Mouse (Mus musculus) monocyte, adult 2 months (primary cell): ENCODE data around the gene Zdhhc7.
A peak's percentile ranks its signal among the peaks of the same experiment; 100 is the strongest.

Experiments
- DNase-seq, 2 experiments: peaks; one replicate each; pipeline ENCODE4 v3.0.0; 2022; ENCODE audit warnings: low spot score in 2 of 2, low read depth in 1 of 2

Zdhhc7 gene

DNA sequence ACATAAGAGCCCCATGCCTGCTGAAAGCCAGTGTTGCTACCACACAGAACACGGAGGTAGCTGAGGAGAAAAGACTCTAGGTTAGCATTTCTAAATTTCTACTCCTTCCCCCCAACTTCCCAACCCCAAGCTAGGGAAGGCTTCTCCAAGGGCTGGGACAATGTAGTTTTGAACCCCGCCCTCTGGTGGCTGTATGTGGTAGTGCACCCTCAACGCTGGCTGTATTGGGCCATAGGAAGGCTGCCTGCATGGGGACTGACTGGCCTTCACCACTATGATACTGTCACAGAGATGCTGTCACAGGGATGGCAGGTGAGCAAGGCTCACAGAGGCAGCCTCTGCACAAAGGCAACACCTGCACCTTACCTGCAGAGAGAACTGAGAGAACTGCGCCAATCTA lies 29.6 kb downstream of the Zdhhc7 start:
- DNase-seq: peak in 1 of 2 experiments; percentile 54

DNA sequence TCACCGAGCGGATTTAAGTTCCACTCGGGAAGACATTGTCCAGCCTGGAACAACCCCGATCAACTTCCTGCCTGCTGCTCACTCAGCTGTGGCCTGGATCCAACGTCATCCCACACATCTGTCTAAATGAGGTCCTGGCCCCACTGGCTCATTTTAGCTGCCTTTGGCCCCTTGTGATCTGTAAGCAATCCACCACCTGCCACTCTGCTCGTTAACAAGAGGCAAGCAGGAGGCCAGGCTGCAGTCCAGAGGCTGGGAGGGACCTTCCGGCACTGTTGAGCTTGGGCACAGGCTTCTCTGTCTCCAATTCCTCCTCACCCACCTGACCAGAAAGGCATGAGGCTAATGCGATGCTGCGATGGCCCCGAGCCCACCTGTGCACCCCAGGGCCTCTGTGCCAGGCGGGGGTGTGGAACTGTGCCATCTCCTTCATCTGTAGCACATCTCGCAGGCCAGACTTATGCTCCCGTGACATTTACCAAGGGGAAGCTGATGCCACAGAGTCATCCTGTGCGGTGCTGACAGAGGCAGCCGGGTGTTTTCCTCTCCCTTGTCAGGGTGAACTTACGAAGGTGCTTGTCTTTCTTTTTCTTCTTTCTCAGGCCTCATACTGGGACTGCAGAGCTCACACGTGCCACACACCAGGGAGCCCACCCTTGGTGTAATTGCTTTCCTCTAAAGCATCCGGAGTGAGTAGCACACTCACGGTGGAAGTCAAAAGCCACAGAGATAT lies 33.2 kb downstream of the Zdhhc7 start:
- DNase-seq: no peak

DNA sequence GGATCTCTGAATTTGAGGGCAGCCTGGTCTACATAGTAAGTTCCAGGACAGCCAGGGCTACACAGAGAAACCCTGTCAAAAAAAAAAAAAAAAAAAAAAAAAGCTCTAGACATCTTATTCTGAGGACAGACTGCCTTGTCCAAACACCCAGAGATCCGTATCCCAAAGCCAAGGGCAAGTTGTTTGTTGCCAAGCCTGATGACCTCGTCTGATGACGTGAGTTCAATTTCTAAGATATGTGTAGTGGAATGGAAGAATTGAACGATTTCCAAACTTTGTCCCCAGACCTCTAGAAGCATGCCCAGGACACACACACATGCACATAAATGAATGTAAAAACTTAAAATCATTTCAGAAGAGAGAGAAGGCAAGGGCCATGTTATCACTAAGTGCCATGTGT lies 35.1 kb downstream of the Zdhhc7 start:
- no peak for DNase-seq

DNA sequence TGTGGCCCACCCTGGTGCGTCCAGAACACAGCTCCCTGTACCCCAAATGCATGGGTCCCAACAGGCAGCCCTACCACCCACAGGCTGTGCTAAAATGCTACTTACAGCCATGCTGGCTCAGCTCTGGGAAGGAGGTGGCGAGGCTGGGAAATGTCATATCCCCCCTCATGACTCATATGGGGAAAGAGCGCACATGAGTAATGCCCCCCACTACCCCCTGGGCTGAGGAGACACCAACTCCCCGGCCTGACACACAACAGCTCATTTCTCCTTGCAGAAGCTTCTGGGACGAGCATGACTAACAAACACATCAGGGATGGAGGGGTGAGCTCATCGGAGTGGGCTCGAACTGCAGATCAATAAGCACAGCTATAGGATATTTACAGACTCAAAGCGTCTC lies 35.7 kb downstream of the Zdhhc7 start:
- DNase-seq: no peak

DNA sequence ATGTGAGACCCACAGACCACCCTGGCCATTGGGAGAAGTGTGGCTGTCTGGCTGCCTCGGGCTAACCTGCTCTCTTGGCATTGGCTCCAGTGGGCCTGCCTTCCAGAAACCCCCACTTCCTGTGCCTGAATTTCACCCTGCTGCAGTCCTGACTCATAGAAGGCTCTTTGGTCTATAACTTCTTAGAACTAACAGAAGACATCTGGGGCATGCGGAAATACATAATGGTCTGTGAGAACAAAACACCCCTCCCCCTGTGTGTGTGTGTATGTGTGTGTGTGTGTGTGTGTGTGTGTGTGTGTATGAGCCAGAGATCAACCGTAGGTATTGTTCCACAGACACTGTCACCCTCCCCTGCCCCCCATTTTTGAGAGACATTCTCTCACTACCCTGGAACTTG lies 38.0 kb downstream of the Zdhhc7 start:
- DNase-seq: no peak

DNA sequence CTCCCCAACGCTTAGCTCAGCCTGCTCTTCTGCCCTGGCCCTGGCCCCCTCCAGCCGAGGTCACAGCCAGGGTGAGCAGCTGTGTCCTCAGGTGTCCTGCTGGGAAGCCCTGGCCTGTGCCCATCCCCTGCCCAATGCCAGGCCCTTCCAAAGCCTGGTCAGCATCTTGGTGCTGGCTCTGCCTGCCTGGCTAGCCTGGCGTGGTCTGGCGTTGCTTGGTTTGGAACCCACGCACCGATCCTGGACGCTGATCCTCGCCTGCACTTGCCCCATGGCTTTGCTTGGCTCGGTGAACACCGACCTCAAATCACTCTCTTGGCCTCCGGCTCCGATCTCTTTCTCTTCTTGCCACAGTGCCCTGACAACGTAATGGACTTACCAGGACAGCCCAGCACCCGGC lies 38.5 kb downstream of the Zdhhc7 start:
- DNase-seq: no peak

DNA sequence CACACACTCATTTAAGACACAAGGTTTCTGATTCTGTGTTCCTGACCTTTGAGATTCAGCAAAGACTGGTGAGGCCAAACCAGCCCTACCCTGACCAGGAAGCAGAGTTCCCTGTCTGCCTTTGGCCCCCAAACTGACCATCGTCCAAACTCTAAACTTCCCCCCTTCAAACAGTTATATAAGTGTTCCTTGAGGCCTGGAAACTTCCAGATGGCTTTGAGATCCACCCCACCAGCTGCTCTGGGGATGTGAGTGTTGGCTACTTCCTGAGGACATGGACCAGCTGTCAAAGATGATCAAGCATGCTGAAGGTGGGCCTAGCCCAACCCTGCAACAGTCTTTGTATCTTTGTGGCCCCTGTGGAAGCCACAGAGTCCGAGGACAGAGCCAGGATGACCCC lies 44.2 kb downstream of the Zdhhc7 start:
- no peak for DNase-seq

DNA sequence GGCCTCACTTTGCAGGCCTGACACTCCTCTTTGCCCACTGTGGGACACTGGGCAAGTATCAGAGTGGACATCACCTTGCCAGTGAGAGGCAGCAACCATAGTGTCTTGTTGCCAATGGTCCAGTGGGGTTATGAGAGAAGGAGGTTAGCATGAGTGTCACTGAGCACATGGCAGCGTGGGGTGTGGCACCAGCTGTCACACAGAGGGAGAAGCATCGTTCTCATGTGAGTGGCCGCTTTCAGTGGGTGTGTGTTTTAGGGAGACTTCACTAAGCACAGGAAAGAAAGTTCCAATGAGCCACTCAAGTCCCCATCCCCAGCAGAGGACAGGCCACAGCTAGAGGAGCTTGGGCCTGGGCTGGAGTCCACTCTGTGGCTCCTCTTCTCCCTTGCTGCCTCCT lies 46.4 kb downstream of the Zdhhc7 start:
- DNase-seq: no peak

DNA sequence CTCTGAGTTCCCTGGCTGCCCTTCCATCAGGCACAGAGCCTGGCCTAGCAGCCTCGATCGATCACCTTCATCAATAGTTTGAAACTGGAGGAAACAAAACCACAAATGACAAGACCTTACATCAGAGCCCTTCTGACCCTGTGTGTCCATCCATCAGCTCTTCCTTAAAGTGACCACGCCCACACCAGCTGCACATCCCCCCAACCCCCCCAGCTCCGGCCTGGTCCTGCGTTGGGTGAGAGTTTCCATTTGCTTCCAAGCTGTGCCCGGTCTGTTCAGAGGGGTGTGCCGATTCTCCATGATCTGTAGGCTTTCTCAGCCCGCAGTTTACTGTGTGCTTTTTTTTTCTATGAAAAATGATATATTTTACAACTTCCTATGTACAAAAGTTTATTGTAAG lies 49.0 kb downstream of the Zdhhc7 start:
- DNase-seq: no peak

DNA sequence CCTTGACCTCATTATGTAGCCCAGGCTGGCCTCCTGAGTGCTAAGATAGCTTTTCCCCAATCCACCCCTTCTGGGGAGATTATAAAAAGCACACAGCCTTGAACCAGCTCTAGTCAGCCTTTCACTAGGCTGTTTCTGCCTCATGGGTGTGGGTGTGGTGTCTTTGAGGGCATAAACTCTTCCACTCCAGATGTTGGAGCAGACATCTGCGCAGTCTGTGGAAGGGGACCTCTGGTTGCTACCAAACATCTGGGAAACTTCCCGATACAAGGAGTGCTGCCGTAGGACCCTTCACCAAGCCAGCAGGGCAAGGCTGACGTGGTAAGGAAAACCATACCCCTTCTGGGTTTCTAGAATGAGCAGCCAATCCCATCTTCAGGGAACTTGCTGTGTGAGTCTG lies 49.4 kb downstream of the Zdhhc7 start:
- no peak for DNase-seq

DNA sequence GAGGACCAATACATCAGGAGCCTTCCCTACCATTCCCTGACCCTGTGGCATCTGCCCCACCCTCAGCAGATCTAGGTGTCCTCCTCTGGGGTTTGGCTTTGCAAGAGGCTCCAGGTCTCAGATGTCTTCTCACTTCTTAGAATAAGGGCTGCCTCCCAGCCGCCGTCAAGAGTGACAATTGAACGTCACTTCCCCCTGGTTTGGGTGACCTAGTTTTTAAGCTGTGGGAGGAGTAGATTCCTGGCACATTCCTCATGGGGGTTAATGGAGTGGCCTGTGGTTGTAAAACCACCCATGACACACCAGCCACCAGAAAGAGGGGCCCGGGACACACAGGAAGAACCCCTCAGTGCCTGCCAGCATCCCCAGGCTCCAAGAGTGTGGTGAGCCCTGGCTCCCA lies 50.3 kb downstream of the Zdhhc7 start:
- DNase-seq: peak in 1 of 2 experiments; percentile 18

DNA sequence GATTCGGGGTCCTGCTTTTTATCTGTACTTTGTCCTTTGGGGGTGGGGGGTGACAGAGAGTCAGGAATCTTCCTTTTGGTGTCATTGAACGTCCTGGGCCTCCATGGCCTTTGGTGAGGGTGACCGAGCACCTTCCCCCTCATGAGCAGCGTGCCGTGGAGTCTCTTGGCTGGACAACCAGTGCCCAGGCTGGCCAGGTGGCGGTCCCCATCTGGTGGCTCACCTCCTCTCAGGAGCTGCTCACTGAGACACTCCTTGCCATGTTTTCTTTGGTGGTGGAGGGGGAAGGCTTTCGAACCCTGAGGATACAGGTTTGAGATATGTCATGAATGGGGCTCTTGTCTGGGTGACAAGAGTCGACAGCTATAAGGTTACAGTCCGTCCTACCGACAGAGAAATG lies 50.9 kb downstream of the Zdhhc7 start:
- DNase-seq: no peak

DNA sequence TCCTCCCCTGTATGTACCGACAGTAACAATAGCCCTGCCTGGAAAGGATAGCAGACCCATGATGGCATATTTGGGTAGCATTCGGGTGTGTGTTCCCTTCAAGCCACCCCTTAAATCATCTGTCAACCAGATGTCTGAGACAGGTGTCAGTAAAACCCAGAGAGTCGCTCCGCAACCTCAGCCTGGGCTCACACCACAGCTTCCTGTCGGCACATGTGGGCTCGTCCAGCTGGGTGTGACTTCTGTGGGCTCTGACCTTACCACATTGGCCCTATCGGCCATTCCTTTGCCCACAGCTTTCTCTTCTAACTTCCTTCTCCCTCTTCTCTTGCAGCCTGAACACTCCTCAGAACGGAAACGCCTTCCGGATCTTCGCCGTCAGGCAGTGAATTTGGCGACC lies 51.3 kb downstream of the Zdhhc7 start:
- DNase-seq: peak in 1 of 2 experiments; percentile 29

DNA sequence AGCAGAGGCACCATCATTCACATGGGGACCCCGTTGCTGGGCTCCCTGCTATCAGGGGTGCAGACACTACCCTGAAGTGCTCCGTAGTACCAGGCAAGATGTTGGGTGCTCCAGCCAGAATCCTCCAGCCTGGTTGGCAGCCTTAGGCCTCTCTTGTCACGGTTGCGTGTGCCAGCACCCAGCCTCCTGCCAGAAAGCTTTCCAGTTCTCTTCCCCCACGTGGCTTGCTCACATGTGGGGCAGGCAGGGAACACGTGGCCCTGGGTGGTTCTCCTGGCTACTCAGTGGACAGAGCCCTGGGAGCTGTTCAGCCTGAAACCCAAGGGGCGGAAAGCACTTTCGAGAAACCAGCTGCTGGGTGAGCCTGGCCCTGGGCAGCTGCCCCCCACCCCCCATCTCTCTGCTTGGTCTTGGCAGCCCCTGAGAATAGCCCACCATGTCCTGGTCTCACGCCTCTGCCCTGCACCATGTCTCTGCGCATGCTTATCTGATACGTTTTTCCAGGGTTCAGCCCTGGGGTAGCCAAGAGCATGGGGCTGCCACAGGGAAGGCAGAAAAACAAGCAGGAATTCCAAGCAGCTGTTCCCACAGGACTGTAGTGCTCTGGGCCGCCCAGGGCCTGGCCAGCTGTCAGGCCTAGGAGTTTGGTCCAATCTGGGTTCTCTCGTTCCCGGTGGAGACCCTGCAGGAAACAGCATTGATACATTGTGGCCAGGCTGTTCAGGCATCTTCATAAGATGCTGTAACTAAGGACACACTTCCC lies 54.8 kb downstream of the Zdhhc7 start:
- no peak for DNase-seq

DNA sequence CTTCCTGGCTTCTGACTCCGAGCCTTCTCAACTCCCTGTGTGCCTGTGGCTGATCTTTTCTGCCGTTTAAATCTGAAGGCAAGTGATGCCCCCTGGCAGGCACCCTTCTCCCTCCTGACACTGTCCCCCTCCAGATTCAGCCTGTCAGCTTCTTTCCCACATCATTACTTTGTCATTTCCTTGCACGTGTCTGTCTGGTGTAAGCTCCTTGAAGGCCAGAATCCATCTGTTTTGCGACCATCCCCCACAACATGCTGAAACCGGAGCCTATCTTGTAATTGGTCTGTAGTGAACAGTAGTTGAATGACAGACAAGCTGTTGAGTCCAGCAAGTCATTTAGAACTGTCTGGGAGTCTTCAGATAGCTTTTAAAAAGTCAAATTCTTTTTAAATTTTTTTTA lies 55.8 kb downstream of the Zdhhc7 start:
- no peak for DNase-seq

DNA sequence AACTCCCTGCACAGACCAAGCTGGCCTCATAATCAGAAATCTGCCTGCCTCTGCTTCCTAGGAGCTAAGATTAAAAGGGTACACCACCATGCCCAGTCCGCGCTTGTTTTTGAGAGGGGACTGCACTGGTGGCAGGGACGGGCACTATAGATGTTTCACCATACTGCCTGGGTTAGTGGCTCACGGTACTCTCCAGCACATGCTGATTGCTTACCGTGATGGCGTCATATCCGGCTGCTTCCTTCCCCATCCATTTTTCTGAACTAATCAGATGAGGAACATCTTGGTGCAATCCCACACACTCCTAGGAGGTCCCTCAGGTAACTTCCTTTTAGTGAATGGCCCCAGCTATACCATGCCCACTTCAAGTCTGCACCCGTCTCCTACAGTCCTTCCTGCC lies 56.4 kb downstream of the Zdhhc7 start:
- DNase-seq: peak in 1 of 2 experiments; percentile 26

DNA sequence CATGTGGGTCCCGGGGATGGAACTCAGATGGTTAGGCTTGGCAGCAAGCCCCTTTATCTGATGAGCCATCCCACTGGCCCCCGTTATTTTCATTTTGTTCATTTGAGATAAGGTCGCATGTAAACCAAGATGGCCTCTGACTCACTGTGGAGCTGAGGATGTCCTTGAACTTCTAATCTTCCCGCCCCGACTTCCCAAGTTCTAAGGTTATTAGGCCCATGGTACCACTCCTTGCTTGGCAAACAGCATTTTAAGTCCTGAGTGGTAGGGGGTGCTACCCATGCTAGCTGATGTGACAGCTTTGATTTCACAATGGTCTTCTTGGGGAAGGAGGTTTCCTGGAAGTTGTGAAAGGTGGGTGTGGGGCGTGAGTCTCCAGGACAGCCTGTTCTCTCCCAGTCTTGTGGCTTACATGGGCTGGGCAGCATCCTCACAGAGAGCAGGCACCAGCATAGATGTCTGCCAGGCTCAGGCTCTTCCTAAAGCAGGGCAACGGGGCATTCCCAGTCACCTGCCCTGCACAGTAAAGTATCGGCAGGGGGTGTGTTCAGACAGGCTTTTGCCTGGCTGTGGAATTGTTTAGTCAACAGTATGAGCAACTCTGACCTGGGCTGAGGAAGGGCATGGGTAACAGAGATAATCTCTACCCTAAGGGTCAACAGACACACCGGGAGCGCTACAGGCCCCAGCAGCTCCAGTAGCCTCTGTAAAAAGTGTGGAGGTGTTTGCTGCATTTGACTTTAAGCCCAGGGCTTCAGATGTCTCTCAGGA lies 58.6 kb downstream of the Zdhhc7 start:
- DNase-seq: no peak

DNA sequence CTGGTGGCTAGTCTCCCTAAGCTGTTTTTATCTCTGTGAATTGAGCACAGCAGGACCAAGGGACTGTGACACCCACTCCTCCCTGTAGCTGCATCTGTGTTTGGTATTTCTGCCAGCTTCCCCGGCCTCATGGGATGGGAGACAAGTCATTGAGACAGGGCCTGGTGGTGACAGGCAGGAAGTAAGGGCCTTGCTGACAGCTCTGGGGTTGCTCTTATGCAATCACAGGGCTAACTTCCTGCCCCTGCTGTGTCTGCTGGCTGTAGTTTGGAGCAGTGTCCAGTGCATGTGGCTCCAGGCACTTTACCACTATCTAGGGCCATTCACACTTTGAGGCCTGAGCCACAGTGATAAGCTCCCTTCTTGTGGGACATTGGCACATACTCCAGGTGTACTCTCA lies 60.4 kb downstream of the Zdhhc7 start:
- DNase-seq: peak; percentile 29 to 47

DNA sequence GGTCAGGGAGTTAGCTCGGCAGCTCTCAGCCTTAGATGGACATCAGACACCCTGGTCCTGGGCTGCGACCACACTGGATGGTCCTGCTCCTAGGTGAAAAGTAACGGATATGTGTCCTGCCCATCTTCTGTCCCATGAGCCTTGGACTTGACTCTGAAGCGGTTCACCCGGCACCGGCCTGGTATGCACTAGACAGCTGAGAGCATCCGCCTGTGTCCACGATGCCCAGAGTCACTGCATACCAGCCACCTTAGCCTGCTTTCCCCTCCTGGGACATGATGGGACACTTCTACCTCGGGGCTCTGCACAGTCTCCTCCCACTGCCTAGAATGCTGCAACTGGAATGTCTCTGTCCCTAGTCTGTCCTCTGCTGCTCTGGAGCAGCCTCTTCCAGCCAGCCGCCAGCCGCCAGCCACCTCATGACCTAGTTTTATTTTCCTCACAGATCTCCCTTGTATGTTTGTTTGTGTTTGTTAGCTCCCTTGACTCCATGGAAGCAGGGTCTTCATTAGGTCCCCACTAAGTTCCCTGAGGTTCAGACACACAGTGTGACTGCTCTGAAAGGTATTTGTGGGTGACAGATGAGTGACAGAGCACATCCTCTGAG lies 61.9 kb downstream of the Zdhhc7 start:
- no peak for DNase-seq

DNA sequence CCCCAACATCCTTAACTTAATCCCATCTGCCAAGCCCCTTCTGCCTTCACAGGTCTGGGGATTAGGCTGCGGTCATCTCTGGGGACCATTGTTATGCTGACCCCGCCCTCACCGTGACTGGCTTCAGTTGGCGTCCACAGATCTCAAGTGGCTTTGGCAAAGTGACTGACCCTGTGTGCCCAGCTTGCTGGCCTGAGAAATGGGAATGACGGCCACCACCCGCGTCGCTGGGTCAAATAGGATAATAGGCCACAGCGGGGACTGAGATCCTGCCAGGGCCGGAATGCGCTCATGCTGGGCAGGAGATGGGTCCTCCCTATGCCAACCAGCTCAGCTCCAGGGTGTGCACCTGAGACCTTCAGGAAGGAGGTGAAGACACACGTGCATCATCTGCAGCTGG lies 62.5 kb downstream of the Zdhhc7 start:
- DNase-seq: no peak

DNA sequence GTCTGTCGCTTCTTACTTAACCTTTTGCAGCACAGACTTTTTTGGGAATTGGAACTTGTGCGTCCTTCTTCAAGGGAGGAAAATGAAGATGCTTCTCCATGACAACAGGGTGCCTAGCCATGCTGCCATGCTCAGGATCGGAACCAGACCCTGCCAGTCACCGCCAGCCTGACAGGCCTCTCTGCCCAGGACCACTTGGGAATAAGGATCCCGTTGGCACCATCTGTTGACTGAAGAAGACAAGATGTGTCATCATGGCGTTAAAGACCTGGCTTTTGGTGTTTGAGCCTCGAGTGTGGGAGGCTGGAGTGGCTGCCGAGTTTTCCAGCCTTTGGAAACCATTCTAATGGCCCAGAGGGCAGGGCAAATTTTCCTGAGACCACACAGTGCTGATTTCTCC lies 63.7 kb downstream of the Zdhhc7 start:
- no peak for DNase-seq

DNA sequence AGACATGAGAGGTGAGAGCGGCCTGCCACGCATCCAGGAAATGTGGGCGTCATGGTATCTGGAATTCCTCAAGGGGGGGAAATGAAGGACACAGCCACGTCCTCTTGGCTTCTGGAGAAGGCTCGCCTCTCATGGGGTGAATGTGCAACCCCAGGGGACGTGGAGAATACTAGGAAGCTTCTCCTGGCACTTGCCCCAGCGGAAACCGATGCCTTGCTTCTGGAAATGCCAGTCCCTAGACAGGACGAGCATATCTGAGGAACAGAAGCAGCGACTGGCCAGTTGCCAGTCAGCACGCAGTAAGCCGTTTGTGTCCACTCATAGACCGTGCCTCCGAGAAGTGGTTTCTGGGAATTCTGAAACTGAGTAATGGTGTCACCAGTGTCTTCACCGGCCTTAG lies 64.1 kb downstream of the Zdhhc7 start:
- no peak for DNase-seq
